In genomic region chr17:31870931-31871421, GRCm38 (mm10) we compare ENCODE assay signal across 8 mouse cellular contexts. TPM values are rescaled to one million over a fixed set of nuclear protein-coding genes. Genes with fewer than 3 reads are reported as not detected.
A peak's percentile ranks its signal among the peaks of the same experiment; 100 is the strongest.
DNase-seq lines count a peak whose midpoint lies in the region; ATAC-seq lines count a peak whose summit lies in the region.

No protein-coding gene starts in this region.

- peak; percentile 0 for DNase-seq in adrenal gland, adult 8-10 months
- no peak for DNase-seq in adrenal gland, postnatal 25 days
- DNase-seq in ovary, postnatal 36 days (ENCODE audit: low spot score): peak; percentile 4
- no peak for DNase-seq in ovary, adult 18-20 months (ENCODE audit: low spot score)
- DNase-seq in layer of hippocampus, adult 11-12 months (ENCODE audit: low spot score): no peak
- DNase-seq in layer of hippocampus, postnatal 14 days (ENCODE audit: low spot score in 2 of 2): no peak

- ATAC-seq in hematopoietic stem cell, adult 5-6 weeks (replicated peaks in 1 of 2; ENCODE audit: insufficient read depth in 1 of 2, low FRiP score in 2 of 2, low TSS enrichment in 1 of 2, low read depth in 1 of 2, poor library complexity in 2 of 2, severe bottlenecking in 2 of 2): peak; percentile 58 to 70
- peak; percentile 52 for ATAC-seq in monocyte, adult 5-6 weeks (replicated peaks; ENCODE audit: insufficient number of reproducible peaks, low FRiP score, low TSS enrichment, poor library complexity, severe bottlenecking)

RNA-seq across cellular contexts. Expression of gene Sik1, which starts 15.4 kb away (rescaled TPM):
- 100 to 1,000 TPM in 1 of 4 experiments, 10 to 100 TPM in 2, 1 to 10 TPM in 1; 8.6 to 127 (median 15.7) TPM for total RNA-seq in adrenal gland, adult 8-10 months (2022)
- 16.0 and 28.2 TPM in 2 replicates for total RNA-seq in adrenal gland, postnatal 25 days (2021)
- 77.4 and 203 TPM in 2 replicates for total RNA-seq in hematopoietic stem cell, adult 5-6 weeks (2017)
- 146 to 224 TPM (median 193 TPM) in 3 replicates for total RNA-seq in monocyte, adult 5-6 weeks (2017)
- total RNA-seq in layer of hippocampus, postnatal 14 days (2021): 10 to 100 TPM; 16.1 to 16.7 TPM

Comparison
In these comparisons a context has a peak if more than half of its experiments do, and no peak if none do; other contexts are left out.
1. DNase-seq: peak in adrenal gland, adult 8-10 months (single experiment) and ovary, postnatal 36 days (single experiment); none in adrenal gland, postnatal 25 days (single experiment), ovary, adult 18-20 months (single experiment), layer of hippocampus, adult 11-12 months (single experiment) and layer of hippocampus, postnatal 14 days (0 of 2).